Mouse (Mus musculus) lung, embryonic 14.5 days (tissue): Measurements from ENCODE around the gene Cmtm2b. TPM values are rescaled to one million over a fixed set of nuclear protein-coding genes. Genes with fewer than 3 reads are reported as not detected.
"Not testable (repeated sequence)": the region's sequence is repeated elsewhere in the genome, so short reads cannot be mapped to it uniquely, and the experiment has no call there.

Experiments
- ATAC-seq: fragments of 200-750 bp; cut with Nextera tagmentation; 2 replicates; pipeline ENCODE4 v1.8.0; 2017; ENCODE audit warnings: mild to moderate bottlenecking, moderate TSS enrichment, moderate library complexity; ENCODE audit not compliant: insufficient read depth
- DNase-seq: peaks from one replicate; pipeline ENCODE4 v3.0.0-alpha.2; 2015
- H3K27ac ChIP-seq: fragments of 300-500 bp; sonication (generic); 2 replicates; pipeline ENCODE4 v1.5.1; 2014; ENCODE audit warnings: low read depth, mild to moderate bottlenecking, moderate library complexity
- H3K27me3 ChIP-seq: fragments of 300-500 bp; sonication (generic); 2 replicates; pipeline ENCODE4 v1.6.1; 2014; ENCODE audit warnings: low read length, control low read depth; ENCODE audit not compliant: insufficient read depth
- H3K36me3 ChIP-seq: fragments of 300-500 bp; sonication (generic); 2 replicates; pipeline ENCODE4 v1.6.1; 2014; ENCODE audit warnings: control low read depth; ENCODE audit not compliant: insufficient read depth
- H3K4me1 ChIP-seq: fragments of 300-500 bp; sonication (generic); 2 replicates; pipeline ENCODE4 v1.6.1; 2014; ENCODE audit warnings: antibody characterized with exemption, control low read depth; ENCODE audit not compliant: insufficient read depth
- H3K4me2 ChIP-seq: fragments of 300-500 bp; sonication (generic); 2 replicates; pipeline ENCODE4 v1.6.1; 2014; ENCODE audit warnings: mild to moderate bottlenecking
- H3K4me3 ChIP-seq: fragments of 300-500 bp; sonication (generic); 2 replicates; pipeline ENCODE4 v1.5.1; 2014; ENCODE audit warnings: low read depth, low read length
- H3K9ac ChIP-seq: fragments of 300-500 bp; sonication (generic); 2 replicates; pipeline ENCODE4 v1.6.1; 2014
- H3K9me3 ChIP-seq: fragments of 300-500 bp; sonication (generic); 2 replicates; pipeline ENCODE4 v1.6.1; 2016; ENCODE audit warnings: low read depth, low read length, control low read depth
- CTCF ChIP-seq: IDR thresholded peaks from 2 replicates; pipeline ENCODE4 v1.5.1; 2016; ENCODE audit warnings: antibody characterized with exemption, low read depth
- WGBS: fragments of 180-500 bp; shearing (Covaris S2); extraction: QIAGEN DNeasy Blood & Tissue Kit; methylation state at CpG from one replicate; pipeline ENCODE4 v1.1.7; 2014; 5-methylcytosine and 5-hydroxymethylcytosine counted together
- polyA plus RNA-seq: library from polyadenylated mRNA; unstranded; fragments of >200 nt; fragmentation: Nextera tagmentation; extraction: Ambion mirVana; gene quantifications from 2 replicates; pipeline ENCODE4 v1.2.1, GENCODE M21; 2014

Cmtm2b gene
- polyA plus RNA-seq: not detected in 2 replicates

- WGBS: 84% methylated on average over 10 of the region's 12 CpGs
Measured at GRCm38 (mm10) chr8:104321930-104322329, at the start of gene Cmtm2b. Cmtm2b (plus strand) TSS chr8:104322230.

DNA sequence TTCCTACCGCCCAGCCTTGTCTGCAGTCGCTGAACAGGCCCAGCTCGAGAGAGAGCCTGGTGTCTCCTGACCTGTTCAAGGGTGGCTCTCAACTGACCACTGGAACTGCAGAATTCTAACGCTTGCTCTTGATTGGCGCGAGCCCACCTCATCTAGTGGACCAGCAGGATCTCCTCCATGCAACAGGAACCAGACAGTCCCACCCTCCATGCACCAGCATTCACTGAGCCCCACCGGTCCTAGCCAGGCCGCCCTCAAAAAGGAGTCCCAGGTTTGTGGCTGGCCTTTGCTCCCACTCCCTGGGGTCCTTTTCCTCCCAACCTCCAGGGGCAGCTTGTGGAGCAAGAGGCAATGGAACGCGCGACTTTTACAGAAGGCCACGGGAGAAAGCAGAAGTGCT lies 28.9 kb upstream of the Cmtm2b start, which contains the start of gene Cmtm2a:
Gene Cmtm2a, minus strand, starts transcription at position 101 of the 400 bp plus-strand sequence.
- not testable (repeated sequence) for ATAC-seq

More at GRCm38 (mm10) chr8:104321930-104322329, at the start of gene Cmtm2b:
- H3K36me3 ChIP-seq, H3K4me1 ChIP-seq, DNase-seq, H3K4me2 ChIP-seq, H3K9ac ChIP-seq, H3K9me3 ChIP-seq, H3K27me3 ChIP-seq, H3K27ac ChIP-seq, ATAC-seq, H3K4me3 ChIP-seq: not testable (repeated sequence)

GRCm38 (mm10) chr8:104294396-104294795 lies 27.6 kb upstream of the Cmtm2b start:
- TF ChIP-seq CTCF: no peak
- WGBS: 77% methylated on average over 1 of the region's 1 CpGs
- H3K4me2 ChIP-seq: no peak overlapping the region

More for the DNA sequence above, 28.9 kb upstream of the Cmtm2b start, which contains the start of gene Cmtm2a:
- H3K9me3 ChIP-seq, H3K27ac ChIP-seq, H3K4me1 ChIP-seq, H3K9ac ChIP-seq, H3K4me2 ChIP-seq, DNase-seq, H3K4me3 ChIP-seq, H3K36me3 ChIP-seq, H3K27me3 ChIP-seq: not testable (repeated sequence)
- 78% methylated on average over 12 of the region's 12 CpGs for WGBS

GRCm38 (mm10) chr8:104301577-104301976 lies 20.5 kb upstream of the Cmtm2b start:
- not testable (repeated sequence) for H3K4me3 ChIP-seq, H3K36me3 ChIP-seq, ATAC-seq, H3K4me1 ChIP-seq, H3K9ac ChIP-seq, H3K27me3 ChIP-seq, H3K9me3 ChIP-seq, H3K27ac ChIP-seq, DNase-seq, H3K4me2 ChIP-seq
- 20% methylated on average over 3 of the region's 3 CpGs for WGBS

More at GRCm38 (mm10) chr8:104294396-104294795, 27.6 kb upstream of the Cmtm2b start:
- no peak overlapping the region for H3K27ac ChIP-seq
- H3K4me1 ChIP-seq: no peaks in the 10 kb centered on the region
- H3K36me3 ChIP-seq: no peaks in the 10 kb centered on the region
- no peak overlapping the region for H3K9ac ChIP-seq
- H3K27me3 ChIP-seq: no peaks in the 10 kb centered on the region
- H3K4me3 ChIP-seq: no peak overlapping the region
- H3K9me3 ChIP-seq: no peaks in the 10 kb centered on the region
- DNase-seq: no peak
- ATAC-seq: no peak

- not testable (repeated sequence) for DNase-seq, H3K36me3 ChIP-seq, H3K4me2 ChIP-seq, ATAC-seq, H3K4me1 ChIP-seq, H3K27me3 ChIP-seq, H3K27ac ChIP-seq, H3K9me3 ChIP-seq, H3K9ac ChIP-seq, H3K4me3 ChIP-seq
- WGBS: 86% methylated on average over 4 of the region's 4 CpGs
Measured at GRCm38 (mm10) chr8:104302536-104302935, 19.5 kb upstream of the Cmtm2b start.

DNA sequence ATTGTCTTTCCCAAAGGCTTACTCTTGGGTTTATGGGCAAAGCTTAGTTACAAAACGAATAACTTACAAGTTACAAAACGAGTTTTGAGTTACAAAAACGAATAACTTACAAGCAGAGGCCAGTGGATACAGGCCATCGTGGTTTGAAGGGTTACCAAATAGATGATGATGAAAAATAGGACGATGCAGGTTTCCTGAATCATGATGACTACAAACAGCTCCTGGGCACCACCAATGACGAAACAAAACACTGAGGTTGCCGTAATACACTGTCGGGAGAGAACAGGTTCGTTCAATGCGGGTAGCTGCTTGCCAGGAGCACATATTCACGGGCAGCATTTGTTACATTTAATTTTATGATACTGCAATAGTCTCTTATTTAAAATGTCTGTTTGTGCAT lies 17.1 kb upstream of the Cmtm2b start:
- no peak for DNase-seq
- 83% methylated on average over 11 of the region's 11 CpGs for WGBS
- no peak for TF ChIP-seq CTCF
- H3K36me3 ChIP-seq: no peaks in the 10 kb centered on the region
- H3K9ac ChIP-seq: no peak overlapping the region
- H3K9me3 ChIP-seq: no peaks in the 10 kb centered on the region
- ATAC-seq: no peak
- H3K4me3 ChIP-seq: no peak overlapping the region
- no peak overlapping the region for H3K4me2 ChIP-seq
- H3K27me3 ChIP-seq: no peaks in the 10 kb centered on the region
- no peaks in the 10 kb centered on the region for H3K4me1 ChIP-seq
- no peak overlapping the region for H3K27ac ChIP-seq

- H3K27me3 ChIP-seq, DNase-seq, H3K4me2 ChIP-seq, H3K4me1 ChIP-seq, H3K36me3 ChIP-seq, H3K9me3 ChIP-seq, H3K9ac ChIP-seq, ATAC-seq, H3K4me3 ChIP-seq, H3K27ac ChIP-seq: not testable (repeated sequence)
- 41% methylated on average over 6 of the region's 6 CpGs for WGBS
Measured at GRCm38 (mm10) chr8:104308341-104308740, 13.7 kb upstream of the Cmtm2b start.

- H3K27me3 ChIP-seq, H3K4me2 ChIP-seq, H3K9me3 ChIP-seq, H3K4me1 ChIP-seq, H3K4me3 ChIP-seq, H3K9ac ChIP-seq, H3K36me3 ChIP-seq, H3K27ac ChIP-seq, ATAC-seq, DNase-seq: not testable (repeated sequence)
- WGBS: 85% methylated on average over 36 of the region's 36 CpGs
Measured at GRCm38 (mm10) chr8:104309441-104310155, 12.4 kb upstream of the Cmtm2b start, which contains the start of the genes Gm45711 and Cmtm1. Gm45711 (minus strand) TSS chr8:104310081. Cmtm1 (minus strand) TSS chr8:104310145.

DNA sequence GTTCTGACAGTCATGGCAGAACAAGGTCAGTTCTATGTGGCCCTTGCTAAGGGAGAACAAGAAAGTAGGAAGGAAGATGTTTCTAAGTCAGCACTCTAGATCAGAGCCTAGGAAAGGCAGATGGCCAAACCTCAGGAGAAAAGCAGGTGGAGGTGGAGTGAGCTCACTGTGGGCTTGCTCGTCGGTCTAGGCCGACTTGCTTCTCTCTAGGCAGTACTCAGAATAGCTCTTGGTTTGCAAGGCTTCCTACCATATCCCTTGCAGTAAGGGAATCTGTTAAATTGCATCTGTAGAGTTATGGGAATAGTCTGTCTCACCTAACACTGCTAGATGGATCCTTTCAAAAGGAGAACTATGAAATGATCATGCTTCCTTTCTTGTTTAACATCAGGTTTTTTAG lies 10.0 kb upstream of the Cmtm2b start:
- not testable (repeated sequence) for H3K27me3 ChIP-seq, H3K4me1 ChIP-seq, H3K4me3 ChIP-seq, DNase-seq, H3K27ac ChIP-seq, H3K9me3 ChIP-seq, H3K4me2 ChIP-seq, ATAC-seq, H3K9ac ChIP-seq, H3K36me3 ChIP-seq
- 86% methylated on average over 3 of the region's 3 CpGs for WGBS
